Mouse (Mus musculus) midbrain, embryonic 13.5 days (tissue): Measurements from ENCODE around the gene Gmfg. TPM values are rescaled to one million over a fixed set of nuclear protein-coding genes. Genes with fewer than 3 reads are reported as not detected.
A peak's percentile ranks its signal among the peaks of the same experiment; 100 is the strongest.

Experiments used
- ATAC-seq: fragments of 200-750 bp; cut with Nextera tagmentation; 2 replicates; pipeline ENCODE4 v1.8.0; 2017; ENCODE audit warnings: mild to moderate bottlenecking, moderate TSS enrichment, moderate library complexity
- H3K27ac ChIP-seq: fragments of 300-500 bp; sonication (generic); 2 replicates; pipeline ENCODE4 v1.5.1; 2015; ENCODE audit warnings: inconsistent platforms, mild to moderate bottlenecking, moderate library complexity
- H3K27me3 ChIP-seq: fragments of 300-500 bp; sonication (generic); 2 replicates; pipeline ENCODE4 v1.6.1; 2015; ENCODE audit warnings: mild to moderate bottlenecking, inconsistent platforms
- H3K36me3 ChIP-seq: fragments of 300-500 bp; sonication (generic); 2 replicates; pipeline ENCODE4 v1.6.1; 2015; ENCODE audit warnings: mild to moderate bottlenecking, inconsistent platforms
- H3K4me1 ChIP-seq: fragments of 300-500 bp; sonication (generic); replicated peaks from 2 replicates; pipeline ENCODE4 v1.6.1; 2015; ENCODE audit warnings: inconsistent platforms
- H3K4me2 ChIP-seq: fragments of 300-500 bp; sonication (generic); replicated peaks from 2 replicates; pipeline ENCODE4 v1.6.1; 2015; ENCODE audit warnings: moderate library complexity, mild to moderate bottlenecking, inconsistent platforms
- H3K4me3 ChIP-seq: fragments of 300-500 bp; sonication (generic); replicated peaks from 2 replicates; pipeline ENCODE4 v1.5.1; 2015; ENCODE audit warnings: mild to moderate bottlenecking, inconsistent platforms
- H3K9ac ChIP-seq: fragments of 300-500 bp; sonication (generic); replicated peaks from 2 replicates; pipeline ENCODE4 v1.6.1; 2015; ENCODE audit warnings: mild to moderate bottlenecking, inconsistent platforms
- H3K9me3 ChIP-seq: fragments of 300-500 bp; sonication (generic); 2 replicates; pipeline ENCODE4 v1.6.1; 2016; ENCODE audit warnings: mild to moderate bottlenecking, inconsistent platforms
- WGBS: fragments of 180-500 bp; shearing (Covaris S2); methylation state at CpG from one replicate; pipeline ENCODE4 v1.1.7; 2015; 5-methylcytosine and 5-hydroxymethylcytosine counted together
- polyA plus RNA-seq: library from polyadenylated mRNA; unstranded; fragments of >200 nt; fragmentation: Nextera tagmentation; extraction: Ambion mirVana; gene quantifications from 2 replicates; pipeline ENCODE4 v1.2.1, GENCODE M21; 2015

Gene Gmfg
- polyA plus RNA-seq, 1 experiment from 2014 or later = 4.7 TPM

- peak; percentile 85 for ATAC-seq
- Histone ChIP-seq H3K4me3 (no peak overlapping the region), H3K9me3 (0 out of 2 replicates have a peak, but pooled peaks cover 2% of the 10 kb centered on the region), H3K27me3 (0 out of 2 replicates have a peak, but pooled peaks cover 13% of the 10 kb centered on the region), H3K27ac (peak overlapping the region; percentile 40; the same call in 1 of the 2 replicates), H3K9ac (no peak overlapping the region), H3K4me1 (peaks cover 11% of the 10 kb centered on the region), H3K4me2 (no peak overlapping the region; the same call in 1 of the 2 replicates), H3K36me3 (no peaks in the 10 kb centered on the region)
- 32% methylated on average over 11 of the region's 11 CpGs for WGBS
These were observed 58.2 kb downstream of the Gmfg start for GRCm38 (mm10) chr7:28495426-28495825.

Other genes with a start within 250 kb of the Gmfg start
- gene Eid2, start 169.6 kb upstream of the Gmfg start, polyA plus RNA-seq = 3.8 and 4.3 TPM in 2 replicates
- 36.7 and 41.4 TPM in 2 replicates for gene Eid2b, start 159.7 kb upstream of the Gmfg start, polyA plus RNA-seq
- gene Selenov, start 146.3 kb upstream of the Gmfg start, polyA plus RNA-seq = 0.44 and 1.00 TPM in 2 replicates
- 29.3 and 41.5 TPM in 2 replicates for gene Dll3, start 135.2 kb upstream of the Gmfg start, polyA plus RNA-seq
- 153 TPM in 2 replicates for gene Timm50, start 125.4 kb upstream of the Gmfg start, polyA plus RNA-seq
- gene Supt5, start 98.7 kb upstream of the Gmfg start, polyA plus RNA-seq = 98.8 and 99.2 TPM in 2 replicates
- 531 and 537 TPM in 2 replicates for gene Rps16, start 86.8 kb upstream of the Gmfg start, polyA plus RNA-seq
- gene Plekhg2, start 64.8 kb upstream of the Gmfg start, polyA plus RNA-seq = 34.5 and 37.6 TPM in 2 replicates
- 3.1 and 4.2 TPM in 2 replicates for gene Zfp36, start 57.2 kb upstream of the Gmfg start, polyA plus RNA-seq
- 43.4 and 49.5 TPM in 2 replicates for gene Med29, start 44.7 kb upstream of the Gmfg start, polyA plus RNA-seq
- gene Paf1, start 44.5 kb upstream of the Gmfg start, polyA plus RNA-seq = 97.9 and 99.2 TPM in 2 replicates
- 9.1 and 11.8 TPM in 2 replicates for gene Lrfn1, start 14.5 kb downstream of the Gmfg start, polyA plus RNA-seq
- gene Ifnl2, start 73.0 kb downstream of the Gmfg start, polyA plus RNA-seq = not detected in 2 replicates
- not detected in 2 replicates for gene Ifnl3, start 85.4 kb downstream of the Gmfg start, polyA plus RNA-seq
- not detected in 2 replicates for gene Sycn, start 103.4 kb downstream of the Gmfg start, polyA plus RNA-seq
- not detected in 2 replicates for gene Nccrp1, start 109.8 kb downstream of the Gmfg start, polyA plus RNA-seq
- 20.0 and 25.7 TPM in 2 replicates for gene Samd4b, start 160.7 kb downstream of the Gmfg start, polyA plus RNA-seq
- gene Pak4, start 160.7 kb downstream of the Gmfg start, polyA plus RNA-seq = 25.6 and 28.0 TPM in 2 replicates
- not detected in 2 replicates for gene Acp7, start 193.9 kb downstream of the Gmfg start, polyA plus RNA-seq